Mouse (Mus musculus) G1E-ER4 (cell line): Measurements from ENCODE around the gene Pawr. TPM values are rescaled to one million over a fixed set of nuclear protein-coding genes. Genes with fewer than 3 reads are reported as not detected.

Experiments used
- GATA1 ChIP-seq: IDR thresholded peaks from one replicate; pipeline ENCODE4 v1.8.0; 2012; ENCODE audit warnings: low read length, inconsistent platforms
- polyA plus RNA-seq: library from polyadenylated mRNA; stranded (reverse); fragments of >175 nt; gene quantifications from 2 replicates; pipeline ENCODE4 v1.2.3, GENCODE M21; 2012

Pawr gene
- polyA plus RNA-seq, 1 experiment, result 89.4 TPM

DNA sequence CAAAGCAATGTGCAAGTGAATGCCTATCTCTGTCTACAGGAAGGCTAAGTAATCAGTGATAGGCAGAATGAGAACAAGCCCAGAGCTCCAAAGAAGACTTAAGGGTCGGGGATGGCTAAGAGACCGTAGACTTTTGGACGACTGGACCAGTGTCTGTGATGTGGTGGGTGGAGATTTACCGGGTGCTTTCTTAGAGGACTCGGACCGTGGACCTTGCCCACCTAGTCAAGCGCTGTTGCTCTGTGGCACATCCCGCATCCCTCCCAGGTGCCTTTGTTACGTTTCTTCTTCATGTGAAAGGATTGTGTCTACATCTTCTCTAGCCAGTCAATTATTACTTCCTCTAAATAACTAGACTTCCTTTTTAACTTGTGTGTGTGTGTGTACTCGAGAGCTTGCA is 98.6 kb downstream of the Pawr start:
- TF ChIP-seq GATA1, result no peak

DNA sequence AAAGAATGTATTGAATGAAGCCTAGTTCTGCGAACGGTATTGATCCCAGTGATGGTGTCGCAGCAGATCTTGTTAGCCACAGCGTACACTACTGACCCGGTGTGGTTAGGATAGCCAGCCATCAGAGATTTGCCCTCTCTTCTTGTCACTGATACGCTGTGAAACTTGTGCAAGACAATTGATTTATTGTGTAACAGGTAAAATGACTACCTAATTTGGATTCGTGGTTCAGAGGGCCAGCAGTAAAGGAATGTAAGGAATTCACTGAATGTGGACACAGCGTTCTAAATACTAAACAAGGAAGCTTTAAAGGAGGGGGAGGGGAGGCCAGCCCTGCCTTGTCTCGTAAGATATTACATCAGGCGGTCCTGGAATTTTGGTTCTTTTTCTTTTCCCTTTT is 100.3 kb downstream of the Pawr start:
- no peak for TF ChIP-seq GATA1

- TF ChIP-seq GATA1, result no peak
These were observed 102.1 kb downstream of the Pawr start for GRCm38 (mm10) chr10:108433976-108434375.

DNA sequence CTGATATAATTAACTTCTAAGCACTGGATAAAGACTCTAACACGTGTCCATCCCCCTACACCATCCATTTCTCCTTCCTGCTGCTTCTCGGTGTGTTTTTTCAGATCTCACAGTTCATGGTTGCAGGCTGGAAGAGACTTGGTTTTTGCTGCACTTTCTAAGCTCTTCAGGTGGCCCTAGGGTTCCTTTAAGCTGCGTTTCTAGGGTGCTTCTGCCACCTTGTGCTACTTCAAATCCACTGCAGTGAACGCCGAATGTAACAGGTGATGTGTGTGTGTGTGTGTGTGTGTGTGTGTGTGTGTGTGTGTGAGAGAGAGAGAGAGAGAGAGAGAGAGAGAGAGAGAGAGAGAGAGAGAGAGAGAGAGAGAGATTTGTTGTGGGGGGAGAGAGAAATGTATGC is 103.7 kb downstream of the Pawr start:
- no peak for TF ChIP-seq GATA1

DNA sequence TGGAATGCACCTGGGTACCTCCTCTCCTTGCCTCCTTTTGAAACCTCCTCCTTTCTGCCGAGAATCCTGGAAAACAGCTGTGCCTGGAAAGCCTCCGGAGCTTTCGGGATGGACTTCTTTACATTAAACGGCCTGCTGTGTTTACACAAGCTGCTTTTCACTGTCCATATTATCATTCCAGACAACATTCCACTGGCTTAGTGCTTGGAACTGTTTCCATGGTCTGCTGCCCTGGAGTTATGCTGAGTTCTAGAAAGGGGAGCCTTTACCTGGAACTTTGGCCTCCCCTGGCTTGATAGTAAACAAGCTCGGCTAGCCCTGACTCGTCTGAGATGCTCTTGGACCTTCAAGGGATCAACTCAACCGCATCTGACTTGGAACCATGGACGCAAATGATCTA is 104.4 kb downstream of the Pawr start:
- TF ChIP-seq GATA1, result no peak

GRCm38 (mm10) chr10:108443931-108444876 is 112.3 kb downstream of the Pawr start:
- TF ChIP-seq GATA1, result no peak

DNA sequence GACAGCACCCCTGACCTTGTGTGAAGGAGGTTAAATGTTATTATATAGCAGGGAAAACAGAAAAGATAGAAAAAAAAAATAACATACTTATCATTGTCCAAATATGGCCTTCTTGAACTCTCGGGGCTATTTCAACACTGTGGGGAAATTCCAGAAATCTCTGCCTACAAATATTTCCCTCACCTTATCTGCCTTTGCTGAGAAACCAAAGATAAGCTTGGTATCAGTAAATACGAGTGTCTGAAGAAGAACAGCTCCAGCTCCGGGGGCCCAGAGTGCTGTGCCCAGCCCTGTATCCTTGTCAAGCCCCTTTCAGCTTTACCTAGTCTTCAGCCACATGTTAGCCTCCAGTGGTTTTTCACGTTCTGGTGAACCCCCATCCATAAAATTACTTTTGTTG is 113.2 kb downstream of the Pawr start:
- TF ChIP-seq GATA1, result no peak

DNA sequence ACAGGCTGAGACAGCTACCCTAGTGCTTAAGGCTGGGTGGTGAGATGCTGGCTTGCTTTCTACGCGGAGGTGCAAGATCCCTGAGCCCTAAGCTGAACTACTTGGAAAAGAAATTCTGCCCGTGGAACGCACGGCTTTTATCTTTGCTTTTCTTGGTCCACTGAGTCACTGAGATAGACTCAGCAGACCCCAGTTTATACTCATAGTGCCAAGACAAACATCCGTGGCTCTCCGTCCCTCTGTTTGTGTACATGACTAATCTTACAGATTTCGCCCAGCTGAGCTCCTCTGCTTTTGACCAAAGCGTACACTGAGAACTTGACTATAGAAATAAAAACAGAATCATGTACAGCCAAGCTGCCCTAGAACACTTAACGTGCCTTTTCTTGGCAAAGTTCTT is 113.7 kb downstream of the Pawr start:
- TF ChIP-seq GATA1, result no peak

DNA sequence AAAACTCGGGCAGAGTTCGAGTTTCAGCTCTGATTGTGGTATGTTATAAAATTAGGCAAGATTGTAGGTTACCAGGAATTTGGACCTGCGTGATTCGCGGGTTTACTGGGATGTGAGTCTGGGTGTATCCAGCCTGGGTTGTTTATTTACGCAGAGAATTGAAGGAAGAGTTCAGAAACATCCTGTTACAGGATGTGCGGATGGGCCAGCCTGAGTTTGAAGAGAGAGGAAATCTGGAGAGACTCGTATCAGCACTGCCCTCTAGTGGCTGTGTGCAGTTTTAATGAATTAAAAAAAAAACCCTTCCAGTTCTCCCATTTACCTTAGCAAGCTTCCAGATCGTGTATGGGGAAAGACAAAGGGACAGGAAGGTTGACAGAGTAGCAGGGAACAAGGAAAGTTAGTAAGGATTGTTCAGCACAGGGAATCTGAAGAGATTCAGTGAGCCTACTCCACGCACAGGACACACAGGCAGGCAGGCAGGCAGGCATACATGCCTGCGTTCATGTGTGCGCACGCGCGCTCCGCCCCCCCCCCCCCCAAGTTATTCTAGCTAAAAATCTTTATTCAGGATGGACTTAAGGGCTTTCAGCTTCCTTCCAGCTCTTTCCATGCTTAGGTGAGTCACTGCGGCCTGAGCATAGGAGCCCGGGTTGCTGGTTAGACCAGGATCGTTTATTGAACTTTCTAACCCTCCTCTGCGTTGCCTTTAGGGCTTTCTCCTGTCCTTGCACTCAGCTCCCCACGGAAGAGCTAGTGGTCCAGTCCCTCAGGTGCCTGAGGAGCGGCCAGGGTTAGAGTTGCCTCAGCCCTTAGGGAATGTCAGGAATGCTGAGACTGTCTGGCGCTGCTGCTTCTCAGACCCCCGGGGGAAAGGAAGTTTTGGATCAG is 114.4 kb downstream of the Pawr start:
- no peak for TF ChIP-seq GATA1

- TF ChIP-seq GATA1, result no peak
These were observed 115.3 kb downstream of the Pawr start for GRCm38 (mm10) chr10:108447211-108447610.

GRCm38 (mm10) chr10:108448421-108448820 is 116.5 kb downstream of the Pawr start:
- no peak for TF ChIP-seq GATA1

GRCm38 (mm10) chr10:108450401-108450800 is 118.5 kb downstream of the Pawr start:
- TF ChIP-seq GATA1, result no peak

GRCm38 (mm10) chr10:108451516-108451915 is 119.6 kb downstream of the Pawr start:
- TF ChIP-seq GATA1, result no peak

- no peak for TF ChIP-seq GATA1
These were observed 120.5 kb downstream of the Pawr start for GRCm38 (mm10) chr10:108452421-108452820.

DNA sequence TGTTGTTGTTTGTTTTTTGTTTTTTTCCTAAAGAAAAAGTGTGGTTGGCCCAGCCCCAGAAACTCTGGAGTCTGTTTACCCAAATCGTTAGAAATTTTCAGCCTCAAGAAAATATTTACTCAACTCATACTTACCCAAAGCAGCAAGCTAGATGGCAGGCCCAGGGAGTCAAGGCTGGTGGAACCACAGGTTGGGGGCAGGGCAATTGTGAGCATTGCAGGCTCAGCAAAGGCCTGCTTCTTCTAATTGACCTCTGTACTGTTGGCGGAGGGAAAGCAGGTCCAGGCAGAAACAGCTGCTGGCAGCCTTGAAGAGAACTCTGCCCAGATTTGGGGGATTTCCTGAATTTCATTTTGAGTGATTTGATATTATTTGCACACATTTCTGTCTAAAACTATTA is 121.6 kb downstream of the Pawr start:
- no peak for TF ChIP-seq GATA1

- no peak for TF ChIP-seq GATA1
These were observed 122.8 kb downstream of the Pawr start for GRCm38 (mm10) chr10:108454691-108455117.
